Mouse (Mus musculus) hindbrain, embryonic 10.5 days (tissue): ENCODE data around the gene Prdm5. TPM values are rescaled to one million over a fixed set of nuclear protein-coding genes. Genes with fewer than 3 reads are reported as not detected.
A peak's percentile ranks its signal among the peaks of the same experiment; 100 is the strongest.

Source experiments
- DNase-seq: peaks from one replicate; pipeline ENCODE4 v3.0.0-alpha.2; 2017; ENCODE audit warnings: low spot score
- H3K27ac ChIP-seq: fragments of 300-500 bp; sonication (generic); 2 replicates; pipeline ENCODE4 v1.5.1; 2016; ENCODE audit warnings: mild to moderate bottlenecking, moderate library complexity
- H3K27me3 ChIP-seq: fragments of 300-500 bp; sonication (generic); 2 replicates; pipeline ENCODE4 v1.6.1; 2016; ENCODE audit warnings: mild to moderate bottlenecking; ENCODE audit not compliant: poor library complexity, insufficient read depth, severe bottlenecking
- H3K36me3 ChIP-seq: fragments of 300-500 bp; sonication (generic); 2 replicates; pipeline ENCODE4 v1.6.1; 2016; ENCODE audit warnings: mild to moderate bottlenecking, moderate library complexity
- H3K4me1 ChIP-seq: fragments of 300-500 bp; sonication (generic); replicated peaks from 2 replicates; pipeline ENCODE4 v1.6.1; 2016; ENCODE audit warnings: mild to moderate bottlenecking
- H3K4me3 ChIP-seq: fragments of 300-500 bp; sonication (generic); 2 replicates; pipeline ENCODE4 v1.5.1; 2016; ENCODE audit warnings: mild to moderate bottlenecking, moderate library complexity
- H3K9me3 ChIP-seq: fragments of 300-500 bp; sonication (generic); 2 replicates; pipeline ENCODE4 v1.6.1; 2016; ENCODE audit warnings: mild to moderate bottlenecking, moderate library complexity
- WGBS: fragments of 180-500 bp; shearing (Covaris S2); methylation state at CpG from one replicate; pipeline ENCODE4 v1.1.7; 2016; 5-methylcytosine and 5-hydroxymethylcytosine counted together
- polyA plus RNA-seq: library from polyadenylated mRNA; unstranded; fragments of >200 nt; fragmentation: Nextera tagmentation; extraction: Ambion mirVana; gene quantifications from 2 replicates; pipeline ENCODE4 v1.2.1, GENCODE M21; 2016

The Prdm5 gene
- polyA plus RNA-seq, 1 experiment from 2014 or later, result 17.3 TPM

DNA sequence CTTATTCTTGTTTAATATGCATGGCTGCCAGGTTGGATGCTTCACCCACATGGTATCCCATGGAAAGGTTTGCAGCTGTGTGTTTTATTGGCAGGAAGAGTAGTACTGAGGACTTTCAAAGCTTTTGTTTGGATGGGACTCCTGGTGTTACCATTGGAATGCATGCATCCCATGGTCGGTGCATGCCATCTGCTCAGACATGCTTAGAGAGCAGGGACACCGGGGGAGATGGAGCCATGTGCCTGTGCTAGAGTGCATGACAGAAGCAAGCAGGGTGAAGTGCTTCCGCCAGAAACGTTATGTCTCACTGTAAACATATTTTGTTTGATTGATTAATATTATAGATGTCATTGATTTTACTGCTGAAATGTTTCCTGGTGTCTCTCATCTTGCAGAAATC lies 70.3 kb downstream of the Prdm5 start:
- no peaks in the 10 kb centered on the region for H3K36me3 ChIP-seq
- H3K27ac ChIP-seq, result no peak overlapping the region
- H3K9me3 ChIP-seq, result no peaks in the 10 kb centered on the region
- H3K4me3 ChIP-seq, result no peak overlapping the region
- 68% methylated on average over 4 of the region's 4 CpGs for WGBS
- peaks cover 7% of the 10 kb centered on the region for H3K4me1 ChIP-seq
- no peak for DNase-seq
- no peaks in the 10 kb centered on the region for H3K27me3 ChIP-seq

DNA sequence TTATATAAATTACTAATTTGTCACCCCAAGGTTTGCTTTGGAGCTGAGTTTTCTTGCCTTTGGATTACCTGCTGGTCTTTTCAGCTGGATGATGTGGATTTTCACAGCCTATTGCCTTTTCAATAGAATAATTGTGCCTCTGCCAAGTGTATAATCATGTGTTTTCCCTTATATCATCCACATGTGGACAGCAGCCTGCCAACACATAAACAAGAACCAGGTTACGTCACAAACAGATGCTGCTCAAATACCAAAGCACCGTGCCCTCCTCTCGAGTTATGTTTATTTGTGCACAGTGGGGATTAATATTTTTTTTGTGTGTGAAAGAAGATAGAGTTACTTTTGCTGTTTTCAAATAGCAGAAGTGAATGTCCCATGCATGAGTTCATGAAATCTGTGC lies 70.9 kb downstream of the Prdm5 start:
- H3K4me3 ChIP-seq, result no peak overlapping the region
- H3K9me3 ChIP-seq, result no peaks in the 10 kb centered on the region
- peaks cover 12% of the 10 kb centered on the region for H3K4me1 ChIP-seq
- DNase-seq, result no peak
- H3K27me3 ChIP-seq, result no peaks in the 10 kb centered on the region
- no peak overlapping the region for H3K27ac ChIP-seq
- WGBS, result 82% methylated on average over 3 of the region's 3 CpGs
- no peaks in the 10 kb centered on the region for H3K36me3 ChIP-seq

DNA sequence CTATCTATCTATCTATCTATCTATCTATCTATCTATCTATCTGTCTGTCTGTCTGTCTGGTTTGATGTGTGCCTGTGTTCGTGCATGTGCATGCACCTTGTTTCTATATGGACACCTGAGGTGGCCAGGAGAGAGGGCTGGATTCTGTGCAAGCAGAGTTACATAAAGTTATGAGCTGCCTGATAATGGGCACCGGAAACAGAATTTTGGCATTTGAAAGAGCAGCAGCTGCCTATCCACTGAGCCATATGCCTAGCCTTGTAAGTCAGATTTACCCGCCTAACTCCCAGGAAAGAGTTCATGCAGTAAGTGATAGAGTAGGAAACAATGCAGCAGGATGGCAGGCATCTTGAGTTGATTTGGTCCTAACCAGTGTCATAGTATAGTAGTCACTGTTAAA lies 71.4 kb downstream of the Prdm5 start:
- Histone ChIP-seq H3K4me1 (peaks cover 16% of the 10 kb centered on the region), H3K36me3 (no peaks in the 10 kb centered on the region), H3K9me3 (no peaks in the 10 kb centered on the region), H3K27ac (no peak overlapping the region), H3K4me3 (no peak overlapping the region), H3K27me3 (no peaks in the 10 kb centered on the region)
- WGBS, result 86% methylated on average over 3 of the region's 3 CpGs
- DNase-seq, result no peak

DNA sequence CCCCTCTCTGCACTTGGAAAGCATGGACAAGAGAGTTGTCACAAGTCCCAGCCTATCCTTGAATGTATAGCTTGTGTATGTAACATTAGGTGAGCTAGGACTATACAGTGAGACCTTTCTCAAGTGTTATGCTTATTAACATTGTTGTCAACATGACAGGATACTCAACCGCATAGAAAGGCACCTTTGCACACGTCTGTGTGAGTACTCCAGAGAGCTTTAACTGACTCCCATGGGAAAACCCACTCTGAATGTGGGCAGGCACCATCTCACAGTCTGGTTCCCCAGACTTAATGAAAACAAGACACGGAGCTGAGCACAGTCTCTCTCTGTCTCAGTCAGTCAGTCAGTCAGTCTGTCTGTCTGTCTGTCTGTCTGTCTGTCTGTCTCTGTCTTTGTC lies 75.2 kb downstream of the Prdm5 start:
- DNase-seq, result no peak
- peaks cover 17% of the 10 kb centered on the region for H3K4me1 ChIP-seq
- H3K36me3 ChIP-seq, result no peaks in the 10 kb centered on the region
- H3K27ac ChIP-seq, result peak overlapping the region; percentile 51
- WGBS, result 65% methylated on average over 3 of the region's 3 CpGs
- no peaks in the 10 kb centered on the region for H3K9me3 ChIP-seq
- H3K27me3 ChIP-seq, result no peaks in the 10 kb centered on the region
- H3K4me3 ChIP-seq, result no peak overlapping the region

DNA sequence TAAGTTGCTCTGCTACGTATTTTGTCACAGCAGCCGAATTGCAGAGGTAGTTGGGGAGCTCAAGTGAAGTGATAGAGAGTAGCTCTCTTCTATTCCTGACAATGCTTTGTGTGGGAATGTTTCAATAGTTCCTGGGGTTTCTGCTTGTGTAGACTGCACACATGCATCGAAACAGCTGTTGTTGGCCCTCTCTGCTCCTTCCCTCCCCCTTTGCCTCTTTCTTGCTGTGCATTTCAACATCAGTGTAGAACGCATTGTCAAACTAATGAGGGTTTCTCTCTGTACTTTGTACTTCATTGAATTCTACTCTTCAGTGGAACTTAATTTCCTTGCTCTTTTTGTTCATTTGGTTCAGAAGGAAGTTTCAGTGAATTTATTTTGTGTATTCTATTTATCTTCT lies 75.8 kb downstream of the Prdm5 start:
- H3K9me3 ChIP-seq, result no peaks in the 10 kb centered on the region

DNA sequence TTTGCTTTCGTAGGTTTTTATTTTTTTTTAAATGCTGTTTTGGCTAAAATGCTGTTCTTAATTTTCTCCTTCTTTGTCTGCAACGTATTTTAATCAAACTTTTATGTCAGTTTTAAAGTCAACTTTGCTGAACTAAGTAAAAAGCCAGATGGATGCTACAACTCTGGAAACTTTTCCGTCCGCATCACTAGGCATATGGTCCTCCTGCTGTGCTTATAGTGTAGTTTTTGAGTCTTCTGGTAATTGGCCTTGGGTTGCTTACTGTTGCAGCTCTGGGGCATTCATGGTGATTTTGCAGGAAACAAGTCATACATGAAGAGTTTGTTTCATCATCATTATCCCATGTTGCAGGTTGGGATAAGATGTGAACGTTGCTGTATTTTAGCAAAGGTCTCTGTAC lies 81.8 kb downstream of the Prdm5 start:
- peaks cover 1% of the 10 kb centered on the region for H3K36me3 ChIP-seq
- peaks cover 18% of the 10 kb centered on the region for H3K4me1 ChIP-seq
- H3K27me3 ChIP-seq, result no peaks in the 10 kb centered on the region
- H3K27ac ChIP-seq, result no peak overlapping the region
- no peak for DNase-seq
- no peaks in the 10 kb centered on the region for H3K9me3 ChIP-seq
- no peak overlapping the region for H3K4me3 ChIP-seq
- WGBS, result 84% methylated on average over 5 of the region's 5 CpGs

More for the DNA sequence above, 75.8 kb downstream of the Prdm5 start:
- H3K4me3 ChIP-seq, result no peak overlapping the region
- peaks cover 20% of the 10 kb centered on the region for H3K4me1 ChIP-seq
- no peaks in the 10 kb centered on the region for H3K36me3 ChIP-seq
- H3K27ac ChIP-seq, result peak overlapping the region; percentile 51
- no peaks in the 10 kb centered on the region for H3K27me3 ChIP-seq
- DNase-seq, result no peak
- 69% methylated on average over 4 of the region's 4 CpGs for WGBS

DNA sequence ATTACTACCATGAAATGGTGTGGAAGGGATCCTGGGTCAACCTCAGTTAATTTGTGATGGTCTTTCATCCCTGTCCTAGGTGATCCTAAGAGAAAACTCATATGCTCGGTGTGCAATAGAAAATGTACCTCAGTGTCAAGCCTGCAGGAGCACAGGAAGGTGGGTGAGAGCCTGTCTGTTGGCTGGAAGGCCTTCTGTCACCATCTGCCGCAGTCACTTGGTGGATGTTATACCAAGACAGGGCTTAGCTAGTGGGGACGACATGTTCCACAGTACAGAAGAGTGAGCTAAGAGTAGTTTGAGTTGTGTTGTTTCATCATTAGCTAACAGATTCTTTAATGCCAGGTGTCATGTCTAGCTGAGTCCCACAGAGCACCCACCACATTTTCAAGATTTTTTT lies 84.0 kb downstream of the Prdm5 start:
- peaks cover 18% of the 10 kb centered on the region for H3K4me1 ChIP-seq
- peaks cover 6% of the 10 kb centered on the region for H3K36me3 ChIP-seq
- no peak overlapping the region for H3K4me3 ChIP-seq
- 95% methylated on average over 3 of the region's 3 CpGs for WGBS
- H3K9me3 ChIP-seq, result no peaks in the 10 kb centered on the region
- DNase-seq, result no peak
- H3K27me3 ChIP-seq, result no peaks in the 10 kb centered on the region
- no peak overlapping the region for H3K27ac ChIP-seq

DNA sequence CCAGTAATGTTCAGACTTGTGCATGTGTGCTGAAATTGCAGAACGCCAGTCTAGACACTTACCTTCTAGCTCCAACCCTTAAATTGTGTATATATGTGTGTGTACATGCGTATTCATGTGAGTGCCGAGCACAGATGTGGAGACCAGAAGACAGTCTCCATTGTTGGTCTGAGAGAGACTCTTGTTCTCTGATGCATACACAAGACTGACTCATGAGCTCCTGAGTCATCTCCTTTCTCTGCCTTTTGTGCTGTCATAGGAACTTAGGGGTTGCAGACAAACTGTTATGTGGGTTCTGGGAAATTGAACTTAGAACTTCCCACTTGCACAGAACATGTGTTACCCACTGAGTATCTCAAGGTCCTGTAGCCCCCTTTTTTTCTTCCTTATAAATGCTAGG lies 85.4 kb downstream of the Prdm5 start:
- Histone ChIP-seq H3K36me3 (peaks cover 6% of the 10 kb centered on the region), H3K4me3 (no peak overlapping the region), H3K27ac (no peak overlapping the region), H3K4me1 (peaks cover 14% of the 10 kb centered on the region), H3K9me3 (no peaks in the 10 kb centered on the region), H3K27me3 (no peaks in the 10 kb centered on the region)
- DNase-seq, result no peak
- 98% methylated on average over 3 of the region's 3 CpGs for WGBS

DNA sequence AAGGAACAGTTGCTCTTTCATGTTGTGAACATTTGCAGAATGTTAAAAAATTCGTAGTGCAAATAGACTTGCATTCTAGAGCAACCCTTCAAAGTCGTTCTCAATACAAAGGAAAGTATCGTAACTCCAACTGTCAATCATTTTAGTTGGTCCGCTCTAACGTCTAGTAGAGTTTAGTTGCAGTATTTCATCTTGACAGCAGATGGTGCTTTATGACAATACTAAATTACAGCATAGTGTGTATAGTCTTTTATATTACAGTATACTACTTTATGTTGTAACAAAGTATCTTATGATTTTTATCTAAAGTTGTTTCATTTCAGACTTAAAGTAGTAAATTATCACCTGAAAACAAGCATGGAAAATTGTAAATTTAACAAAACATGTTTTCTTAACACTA lies 86.1 kb downstream of the Prdm5 start:
- no peak for DNase-seq
- peaks cover 6% of the 10 kb centered on the region for H3K36me3 ChIP-seq
- 85% methylated on average over 5 of the region's 5 CpGs for WGBS

DNA sequence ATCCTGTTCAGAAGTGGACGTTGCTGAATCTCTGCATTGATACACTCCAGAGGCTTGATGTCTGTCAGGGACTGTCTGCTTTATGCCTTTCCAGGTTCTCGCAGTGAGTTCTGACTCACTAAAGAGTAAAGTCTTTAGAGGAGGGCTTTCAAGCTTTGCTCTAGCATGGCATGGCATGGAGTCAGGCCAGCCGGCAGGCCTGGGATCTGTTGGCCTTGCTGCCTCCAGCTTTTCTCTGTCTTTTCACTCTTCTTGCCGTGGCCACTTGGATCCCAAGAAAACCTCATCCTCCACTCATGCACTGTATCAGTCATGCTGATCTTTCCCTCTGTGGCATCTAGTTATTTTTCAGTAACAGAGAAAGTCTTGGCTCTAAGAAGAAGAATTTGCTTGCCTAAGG lies 87.1 kb downstream of the Prdm5 start:
- H3K9me3 ChIP-seq, result no peaks in the 10 kb centered on the region
- no peak overlapping the region for H3K27ac ChIP-seq
- peaks cover 15% of the 10 kb centered on the region for H3K36me3 ChIP-seq
- no peaks in the 10 kb centered on the region for H3K4me1 ChIP-seq
- DNase-seq, result no peak
- no peak overlapping the region for H3K4me3 ChIP-seq
- H3K27me3 ChIP-seq, result no peaks in the 10 kb centered on the region
- 96% methylated on average over 4 of the region's 4 CpGs for WGBS

More for the DNA sequence above, 86.1 kb downstream of the Prdm5 start:
- H3K27me3 ChIP-seq, result no peaks in the 10 kb centered on the region
- H3K27ac ChIP-seq, result no peak overlapping the region
- H3K9me3 ChIP-seq, result no peaks in the 10 kb centered on the region
- no peak overlapping the region for H3K4me3 ChIP-seq
- peaks cover 8% of the 10 kb centered on the region for H3K4me1 ChIP-seq

DNA sequence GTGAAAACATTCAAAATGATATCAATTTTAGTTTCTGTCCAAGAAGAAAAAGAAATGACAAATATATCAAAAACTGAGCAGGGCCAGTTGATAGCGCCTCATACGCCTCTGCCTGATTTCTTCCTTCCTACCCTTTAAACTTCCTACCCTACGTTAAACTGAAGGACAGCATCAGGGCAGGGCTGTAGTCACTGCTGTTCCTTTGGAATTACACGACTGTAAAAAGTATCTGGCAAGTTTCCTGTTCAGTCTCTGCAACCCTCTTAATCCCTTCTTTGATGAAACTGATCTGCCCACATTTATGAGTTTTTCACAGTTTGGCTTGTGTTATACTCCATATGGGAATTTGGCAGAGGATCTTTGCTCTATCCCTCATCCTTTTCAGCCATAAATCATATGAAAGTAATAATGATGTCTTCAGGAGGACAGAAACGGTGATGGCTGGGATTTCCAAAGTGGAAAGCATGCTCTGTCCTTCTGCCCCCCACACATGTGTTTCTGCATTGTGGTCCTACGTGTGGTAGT lies 93.0 kb downstream of the Prdm5 start:
- DNase-seq, result no peak
- H3K27ac ChIP-seq, result no peak overlapping the region
- H3K27me3 ChIP-seq, result no peaks in the 10 kb centered on the region
- no peaks in the 10 kb centered on the region for H3K4me1 ChIP-seq
- H3K9me3 ChIP-seq, result no peaks in the 10 kb centered on the region
- no peak overlapping the region for H3K4me3 ChIP-seq
- peaks cover 12% of the 10 kb centered on the region for H3K36me3 ChIP-seq
- 93% methylated on average over 6 of the region's 6 CpGs for WGBS

DNA sequence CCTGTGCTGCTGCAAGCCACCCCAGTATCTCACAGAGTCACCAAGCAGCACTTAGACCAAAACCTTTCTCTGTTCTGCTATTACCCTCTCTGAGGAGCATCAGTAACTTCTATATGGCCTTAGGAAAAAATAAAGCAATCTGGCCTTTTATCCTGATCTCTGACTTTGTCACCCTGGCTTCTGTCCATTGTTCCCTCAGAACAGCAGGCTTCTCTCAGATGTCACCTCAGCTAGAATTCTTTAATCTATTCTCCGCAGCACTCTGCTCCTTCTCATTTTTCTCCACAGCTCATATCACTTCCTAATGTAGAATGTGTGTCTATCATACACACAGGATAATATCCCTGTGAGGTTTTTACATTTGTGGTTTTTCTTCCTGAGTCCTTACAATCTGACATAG lies 99.5 kb downstream of the Prdm5 start:
- 89% methylated on average over 1 of the region's 1 CpGs for WGBS
- Histone ChIP-seq H3K27me3 (no peaks in the 10 kb centered on the region), H3K4me3 (no peak overlapping the region), H3K27ac (no peak overlapping the region), H3K4me1 (no peaks in the 10 kb centered on the region), H3K9me3 (no peaks in the 10 kb centered on the region), H3K36me3 (peaks cover 9% of the 10 kb centered on the region)
- DNase-seq, result no peak

DNA sequence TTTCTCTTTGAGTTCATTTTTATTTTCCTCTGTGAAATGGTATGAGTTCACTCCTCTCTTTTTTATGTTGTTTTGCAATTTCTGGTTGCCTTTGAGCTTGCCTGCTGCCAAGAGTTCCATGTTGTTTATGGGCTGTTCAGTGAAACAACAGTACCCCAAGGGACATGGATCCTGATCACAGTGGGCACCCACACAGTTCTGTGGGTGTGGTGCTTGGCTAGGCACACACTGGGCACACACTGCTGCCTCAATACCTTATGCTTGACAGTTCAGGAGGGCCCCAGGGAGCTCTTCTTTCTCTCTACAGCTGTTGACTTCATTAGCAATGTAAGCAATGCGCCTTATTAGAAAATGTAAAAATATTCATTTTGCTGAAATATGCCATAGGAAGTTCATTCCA lies 110.0 kb downstream of the Prdm5 start:
- WGBS, result 85% methylated on average over 1 of the region's 1 CpGs
- Histone ChIP-seq H3K27ac (no peak overlapping the region), H3K36me3 (peaks cover 29% of the 10 kb centered on the region), H3K9me3 (no peaks in the 10 kb centered on the region), H3K4me1 (no peaks in the 10 kb centered on the region), H3K4me3 (no peak overlapping the region), H3K27me3 (no peaks in the 10 kb centered on the region)
- no peak for DNase-seq

DNA sequence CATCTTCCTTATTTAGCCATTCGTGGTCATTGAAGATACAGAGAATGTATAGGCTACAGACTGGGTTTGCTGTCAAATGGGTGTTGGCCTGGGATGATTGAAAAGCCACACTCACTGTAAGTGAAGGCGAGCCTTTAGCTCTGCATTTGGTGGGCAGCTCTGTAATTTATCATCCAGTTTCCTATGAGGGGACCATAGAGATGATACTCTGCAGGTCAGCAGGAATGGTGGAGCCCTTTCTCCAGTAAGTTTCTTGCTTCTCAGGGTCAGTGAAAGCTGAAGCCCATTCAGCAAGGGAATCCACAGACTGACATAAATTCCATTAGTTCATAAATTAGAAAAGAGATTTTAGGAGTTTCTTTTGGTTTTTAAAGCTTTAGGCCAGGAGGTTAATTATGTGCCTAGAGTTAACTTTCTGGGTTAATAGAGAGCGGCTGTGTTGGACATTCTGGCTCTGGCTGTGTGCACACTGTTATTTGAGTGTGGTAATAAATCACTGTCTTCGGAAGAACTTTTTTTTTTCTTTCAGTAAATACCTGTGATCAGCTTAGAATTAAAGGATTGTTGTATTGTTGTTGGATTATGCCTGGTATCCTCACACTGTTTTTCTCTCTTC lies 113.4 kb downstream of the Prdm5 start:
- no peaks in the 10 kb centered on the region for H3K27me3 ChIP-seq
- H3K36me3 ChIP-seq, result peaks cover 22% of the 10 kb centered on the region
- no peak overlapping the region for H3K4me3 ChIP-seq
- no peak overlapping the region for H3K27ac ChIP-seq
- H3K4me1 ChIP-seq, result no peaks in the 10 kb centered on the region
- no peaks in the 10 kb centered on the region for H3K9me3 ChIP-seq
- no peak for DNase-seq
- 88% methylated on average over 4 of the region's 4 CpGs for WGBS
